Mouse (Mus musculus) liver, postnatal 0 days (tissue): ENCODE measurements at regions not wholly inside any gene's neighbourhood (a gene's known extent, or its start where the extent isn't known, plus 50 kb on each side); places are given as distances from the start of the nearest gene placed in this dataset.
A peak's percentile ranks its signal among the peaks of the same experiment; 100 is the strongest.

Experiments used
- ATAC-seq: fragments of 200-750 bp; cut with Nextera tagmentation; 2 replicates; pipeline ENCODE4 v1.8.0; 2017; ENCODE audit warnings: mild to moderate bottlenecking, moderate library complexity
- DNase-seq: peaks from one replicate; pipeline ENCODE4 v3.0.0-alpha.2; 2016
- H3K27ac ChIP-seq: fragments of 300-500 bp; sonication (generic); 2 replicates; pipeline ENCODE4 v1.5.1; 2014; ENCODE audit warnings: antibody characterized with exemption, moderate library complexity, mild to moderate bottlenecking, low read depth
- H3K27me3 ChIP-seq: fragments of 300-500 bp; sonication (generic); 2 replicates; pipeline ENCODE4 v1.6.1; 2014; ENCODE audit warnings: low read length, control low read depth, mixed read lengths; ENCODE audit not compliant: insufficient read depth
- H3K36me3 ChIP-seq: fragments of 300-500 bp; sonication (generic); replicated peaks from 2 replicates; pipeline ENCODE4 v1.6.1; 2014; ENCODE audit warnings: mild to moderate bottlenecking, control low read depth, low read length, moderate library complexity, mixed read lengths; ENCODE audit not compliant: insufficient read depth
- H3K4me1 ChIP-seq: fragments of 300-500 bp; sonication (generic); 2 replicates; pipeline ENCODE4 v1.6.1; 2014; ENCODE audit warnings: antibody characterized with exemption, mild to moderate bottlenecking, control low read depth; ENCODE audit not compliant: insufficient read depth
- H3K4me2 ChIP-seq: fragments of 300-500 bp; sonication (generic); 2 replicates; pipeline ENCODE4 v1.6.1; 2014; ENCODE audit warnings: low read depth, mild to moderate bottlenecking, low read length, moderate library complexity, mixed read lengths
- H3K4me3 ChIP-seq: fragments of 300-500 bp; sonication (generic); 2 replicates; pipeline ENCODE4 v1.5.1; 2014; ENCODE audit warnings: low read depth, low read length
- H3K9ac ChIP-seq: fragments of 300-500 bp; sonication (generic); replicated peaks from 2 replicates; pipeline ENCODE4 v1.6.1; 2014; ENCODE audit warnings: mild to moderate bottlenecking, moderate library complexity
- H3K9me3 ChIP-seq: fragments of 300-500 bp; sonication (generic); 2 replicates; pipeline ENCODE4 v1.6.1; 2016; ENCODE audit warnings: mild to moderate bottlenecking, control low read depth, low read length, mixed read lengths
- CTCF ChIP-seq: sonication (generic); IDR thresholded peaks from 2 replicates; pipeline ENCODE4 v1.5.1; 2016; ENCODE audit warnings: antibody characterized with exemption, low read depth
- EP300 ChIP-seq: IDR thresholded peaks from 2 replicates; pipeline ENCODE4 v1.6.1; 2016; ENCODE audit warnings: antibody characterized with exemption, low read depth, mild to moderate bottlenecking
- WGBS: fragments of 180-500 bp; shearing (Covaris S2); extraction: QIAGEN DNeasy Blood & Tissue Kit; methylation state at CpG from one replicate; pipeline ENCODE4 v1.1.7; 2014; ENCODE audit not compliant: insufficient replicate concordance; 5-methylcytosine and 5-hydroxymethylcytosine counted together

DNA sequence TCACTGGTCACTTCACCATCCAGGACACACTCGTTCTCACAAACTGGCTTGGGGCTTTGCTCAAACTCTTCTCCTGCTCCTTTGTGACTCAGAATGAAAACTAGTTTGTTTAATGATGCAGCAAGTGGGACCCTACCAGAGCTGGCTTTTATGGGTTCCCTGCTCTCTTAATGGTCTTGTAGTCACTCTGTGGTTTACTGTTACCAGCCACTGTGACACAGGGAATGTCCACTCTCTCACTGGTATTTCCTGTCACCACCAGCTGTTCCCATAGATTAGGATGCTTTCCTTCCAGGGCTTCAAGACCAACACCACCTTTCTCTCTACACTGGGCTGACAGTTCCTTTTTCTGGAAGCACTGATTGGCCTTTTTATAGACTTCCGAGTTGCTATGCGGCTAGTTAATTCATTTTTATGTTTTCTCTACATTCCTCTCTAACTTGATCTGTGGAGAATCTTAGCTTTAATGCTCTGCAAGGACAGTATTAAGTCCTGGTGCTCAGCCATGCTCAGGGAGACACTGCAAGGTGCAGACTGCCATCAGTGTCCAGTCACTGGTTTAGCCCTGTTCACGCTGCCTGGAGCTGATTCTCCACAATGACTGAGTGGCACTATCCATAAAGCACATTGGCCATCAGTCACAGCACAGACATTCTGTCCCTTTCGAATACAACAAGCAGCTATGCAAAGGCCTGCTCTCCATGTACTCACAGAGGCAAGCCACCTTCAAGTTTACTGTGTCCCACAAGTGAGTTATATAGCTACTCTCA is 149.2 kb upstream of the Klf14 start:
- peaks cover 12% of the 10 kb centered on the region for H3K4me1 ChIP-seq
- no peak for TF ChIP-seq CTCF
- no peak for TF ChIP-seq EP300
- WGBS = 48% methylated on average over 5 of the region's 5 CpGs
- no peak overlapping the region for H3K27ac ChIP-seq
- no peaks in the 10 kb centered on the region for H3K27me3 ChIP-seq
- H3K9me3 ChIP-seq = peaks cover 8% of the 10 kb centered on the region
- no peak overlapping the region for H3K4me2 ChIP-seq
- no peak overlapping the region for H3K9ac ChIP-seq
- DNase-seq (no peak), ATAC-seq (peak; percentile 37; the same call in 1 of the 2 replicates)
- H3K4me3 ChIP-seq = no peak overlapping the region
- peaks cover 3% of the 10 kb centered on the region; the same call in 1 of the 2 replicates for H3K36me3 ChIP-seq

DNA sequence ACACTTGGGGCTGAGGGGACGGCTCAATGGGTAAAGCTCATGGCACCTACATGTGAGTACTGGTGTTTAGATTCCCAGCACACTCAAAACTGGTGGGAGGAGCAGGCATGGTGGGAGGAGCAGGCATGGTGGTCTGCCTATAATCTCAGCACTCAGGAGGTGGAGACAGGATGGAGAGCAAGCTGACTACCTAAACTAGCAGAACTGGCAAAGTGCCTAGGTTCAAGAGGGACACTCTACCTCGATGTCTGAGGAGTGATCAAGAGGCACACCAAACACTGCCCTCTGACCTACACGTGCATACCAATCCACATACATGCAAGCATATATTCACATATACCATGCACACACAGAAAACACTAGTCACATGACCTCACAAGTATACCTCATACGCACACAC is 150.7 kb upstream of the Klf14 start:
- DNase-seq (no peak), ATAC-seq (no peak)
- peaks cover 21% of the 10 kb centered on the region for H3K4me1 ChIP-seq
- 87% methylated on average over 4 of the region's 4 CpGs for WGBS
- H3K27me3 ChIP-seq = no peaks in the 10 kb centered on the region
- peaks cover 3% of the 10 kb centered on the region; the same call in 1 of the 2 replicates for H3K36me3 ChIP-seq
- TF ChIP-seq EP300 (no peak), CTCF (no peak)
- no peak overlapping the region for H3K9ac ChIP-seq
- no peak overlapping the region for H3K4me2 ChIP-seq
- no peak overlapping the region for H3K4me3 ChIP-seq
- peaks cover 8% of the 10 kb centered on the region for H3K9me3 ChIP-seq
- no peak overlapping the region for H3K27ac ChIP-seq

DNA sequence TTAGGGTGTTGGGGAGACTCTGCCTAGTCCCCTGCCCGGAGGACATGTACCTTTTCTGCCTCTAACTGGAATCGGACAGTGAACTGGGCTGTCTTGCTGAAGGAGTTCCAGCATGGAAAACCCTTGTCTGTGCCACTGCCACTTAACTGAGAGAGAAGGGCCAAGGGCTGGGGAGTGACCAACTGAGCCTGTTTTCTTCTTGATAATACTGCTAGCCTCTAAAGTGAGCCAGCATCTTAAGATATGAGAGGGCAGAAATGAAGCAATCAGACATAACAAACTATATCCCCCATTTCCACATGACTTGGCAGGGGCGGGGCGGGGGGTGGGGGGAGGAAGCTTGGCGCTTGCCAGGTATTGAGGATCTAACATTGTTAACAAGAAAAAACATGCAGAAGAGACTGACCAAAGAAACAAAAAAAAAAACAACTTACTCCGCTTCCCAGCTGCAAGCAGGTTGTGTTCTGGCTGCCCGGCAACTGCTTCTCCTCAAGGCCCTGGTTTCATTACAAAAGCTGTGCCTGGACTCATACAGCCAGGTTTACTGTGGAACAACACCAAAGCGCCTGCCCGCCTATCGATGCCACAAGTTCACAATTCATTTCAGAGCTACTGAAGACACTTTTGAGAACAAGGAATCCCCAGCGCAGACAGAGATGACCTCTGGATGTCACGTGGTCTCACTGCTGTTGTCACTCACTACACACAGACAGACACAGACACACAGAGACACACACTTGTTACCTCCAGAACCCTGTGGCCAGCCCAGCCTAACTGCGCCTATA is 153.6 kb upstream of the Klf14 start:
- Histone ChIP-seq H3K27ac (peak overlapping the region; percentile 46; the same call in 1 of the 2 replicates), H3K4me3 (no peak overlapping the region), H3K27me3 (no peaks in the 10 kb centered on the region), H3K4me1 (peaks cover 31% of the 10 kb centered on the region), H3K9me3 (peaks cover 8% of the 10 kb centered on the region), H3K9ac (no peak overlapping the region; the same call in 1 of the 2 replicates), H3K36me3 (0 out of 2 replicates have a peak, but pooled peaks cover 3% of the 10 kb centered on the region), H3K4me2 (peak overlapping the region; percentile 29; the same call in 1 of the 2 replicates)
- whole genome bisulfite sequencing = 72% methylated on average over 13 of the region's 13 CpGs
- ATAC-seq = no peak
- TF ChIP-seq CTCF (no peak), EP300 (no peak)
- no peak for DNase-seq

DNA sequence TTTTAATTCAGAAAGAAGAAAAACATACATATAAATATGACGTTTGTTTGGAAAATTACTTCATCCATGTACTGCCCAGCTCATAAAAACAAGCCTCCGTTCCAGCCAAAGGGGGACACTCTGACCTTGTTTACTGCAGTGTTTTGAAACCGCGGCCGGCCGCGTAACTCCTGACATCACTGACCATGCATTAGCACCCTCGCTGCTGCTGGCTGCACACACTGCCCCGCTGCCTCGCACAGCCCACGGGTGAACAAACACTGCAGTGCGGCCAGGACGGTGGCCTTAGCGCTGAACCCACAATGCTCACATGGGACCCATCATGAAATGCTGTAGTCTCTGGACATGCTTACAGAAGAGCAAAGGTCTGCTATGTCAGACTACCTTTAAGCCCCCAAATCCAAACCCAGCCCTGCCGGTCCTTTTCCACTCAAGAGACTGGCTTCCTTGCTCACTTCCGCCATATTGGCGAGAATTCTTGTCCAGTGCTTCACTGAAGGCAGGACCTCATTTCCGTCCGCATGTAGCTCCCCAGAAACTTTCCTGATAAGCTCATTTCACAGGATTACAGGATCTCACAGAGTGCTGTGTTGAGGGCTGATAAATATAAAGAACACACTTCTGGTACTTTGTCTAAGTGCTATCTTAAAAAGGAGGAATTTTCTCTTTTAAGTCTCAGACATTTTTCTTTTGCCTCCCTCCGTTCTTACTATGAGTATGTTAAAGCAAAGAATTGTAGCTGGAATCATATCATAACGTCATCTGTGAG is 154.9 kb upstream of the Klf14 start:
- H3K4me2 ChIP-seq = peak overlapping the region; percentile 68
- H3K27ac ChIP-seq = peak overlapping the region; percentile 77
- TF ChIP-seq CTCF (no peak), EP300 (no peak)

DNA sequence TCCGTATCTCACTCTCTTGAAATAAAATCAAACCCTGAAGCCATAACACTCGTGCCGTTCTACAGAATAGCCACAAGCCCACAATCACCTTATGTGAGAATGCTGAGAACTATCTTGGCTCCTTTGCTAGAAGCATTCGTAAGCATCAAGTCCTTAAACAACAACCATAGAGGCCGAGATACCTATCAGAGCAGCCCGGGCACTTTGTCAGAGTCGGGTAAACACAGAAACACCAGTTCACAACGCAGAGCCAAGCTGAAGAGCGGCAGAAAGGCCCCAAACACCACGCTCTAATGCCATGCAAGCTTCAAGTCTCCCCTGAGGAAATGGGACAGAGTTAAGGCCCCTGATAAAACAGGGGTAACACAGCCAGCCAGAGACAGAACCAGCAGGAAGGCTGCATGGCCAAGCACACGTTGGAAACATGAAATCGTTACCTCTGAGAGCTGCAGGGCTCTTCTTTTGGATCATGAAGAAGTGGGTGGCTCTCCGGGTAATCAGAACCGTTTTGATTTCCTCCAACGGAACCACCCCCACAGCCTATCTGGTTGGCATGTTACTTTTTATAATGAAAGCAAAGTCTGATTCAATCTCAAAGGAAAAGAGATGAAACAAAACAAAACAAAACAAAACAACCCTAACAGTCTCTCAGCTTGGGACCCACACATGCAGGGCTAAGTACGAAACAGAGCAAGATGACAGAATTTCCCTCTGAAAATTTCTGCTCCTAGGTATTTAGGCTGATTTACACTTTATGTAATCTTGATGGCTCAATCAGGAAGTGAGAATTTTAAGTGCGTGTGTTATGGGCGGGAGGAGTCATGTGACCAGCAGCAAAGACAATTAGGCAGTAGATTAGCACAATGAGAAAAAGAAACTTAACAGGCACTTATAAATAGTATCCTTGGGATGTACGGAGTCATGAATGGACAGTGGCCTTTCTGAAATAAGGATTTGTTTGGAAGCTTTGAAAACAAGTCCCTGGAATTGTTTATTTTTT is 155.8 kb upstream of the Klf14 start:
- Histone ChIP-seq H3K27me3 (no peaks in the 10 kb centered on the region), H3K4me1 (peaks cover 27% of the 10 kb centered on the region), H3K4me2 (peak overlapping the region; percentile 68), H3K36me3 (peaks cover 3% of the 10 kb centered on the region; the same call in 1 of the 2 replicates), H3K9ac (peak overlapping the region; percentile 53), H3K4me3 (peak overlapping the region; percentile 33), H3K27ac (peak overlapping the region; percentile 77), H3K9me3 (peaks cover 1% of the 10 kb centered on the region)
- WGBS = 47% methylated on average over 19 of the region's 19 CpGs
- ATAC-seq (no peak), DNase-seq (no peak)
- TF ChIP-seq CTCF (no peak), EP300 (no peak)

More for the DNA sequence above, 154.9 kb upstream of the Klf14 start:
- Histone ChIP-seq H3K27me3 (no peaks in the 10 kb centered on the region), H3K9me3 (peaks cover 8% of the 10 kb centered on the region), H3K4me1 (peaks cover 27% of the 10 kb centered on the region), H3K9ac (peak overlapping the region; percentile 53; the same call in 1 of the 2 replicates), H3K4me3 (peak overlapping the region; percentile 33), H3K36me3 (0 out of 2 replicates have a peak, but pooled peaks cover 3% of the 10 kb centered on the region)
- WGBS = 71% methylated on average over 21 of the region's 21 CpGs
- ATAC-seq (peak; percentile 88), DNase-seq (peak; percentile 67)
